Mouse (Mus musculus) G1E (cell line): ENCODE data around the gene Ablim1.

Experiments
- CTCF ChIP-seq: IDR thresholded peaks from 2 replicates; pipeline ENCODE4 v1.5.1; 2012; ENCODE audit warnings: low read depth, low read length, inconsistent platforms, mixed read lengths
- GATA1 ChIP-seq: IDR thresholded peaks from 2 replicates; pipeline ENCODE4 v1.6.1; 2012; ENCODE audit warnings: borderline replicate concordance, low read length, inconsistent platforms, mixed read lengths
- POLR2AphosphoS5 ChIP-seq: IDR thresholded peaks from 2 replicates; pipeline ENCODE4 v1.6.1; 2012; ENCODE audit warnings: low read depth, low read length, inconsistent platforms; ENCODE audit not compliant: insufficient replicate concordance
- TAL1 ChIP-seq: conservative IDR thresholded peaks from 2 replicates; pipeline ENCODE4 v1.6.1; 2012; ENCODE audit warnings: low read depth, low read length, inconsistent platforms, mixed read lengths

DNA sequence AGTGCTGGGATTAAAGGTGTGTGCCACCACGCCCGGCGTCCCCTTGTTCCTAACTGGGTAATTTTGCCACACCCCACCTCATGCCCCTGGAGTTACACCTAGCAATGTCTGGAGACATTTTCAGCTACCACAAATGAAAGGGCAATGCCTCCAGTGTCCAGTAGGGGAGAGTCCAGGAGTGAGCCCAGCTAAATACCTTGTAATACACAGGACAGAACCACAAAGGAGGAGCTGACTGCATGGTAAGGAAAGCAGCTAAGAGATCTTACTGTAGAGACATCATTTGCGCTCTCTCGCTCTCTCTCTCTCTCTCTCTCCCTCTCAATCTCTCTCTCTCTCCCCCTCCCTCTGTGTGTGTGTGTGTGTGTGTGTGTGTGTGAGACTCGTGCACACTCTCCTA is 120.8 kb downstream of the Ablim1 start:
- peak; percentile 9; the same call in 1 of the 2 replicates for TF ChIP-seq CTCF
- no peak for TF ChIP-seq GATA1
- TF ChIP-seq TAL1 = no peak
- no peak for TF ChIP-seq POLR2AphosphoS5
